Mouse (Mus musculus) ES-CJ7 (cell line): ENCODE measurements around the gene Tmprss6.
A peak's percentile ranks its signal among the peaks of the same experiment; 100 is the strongest.

Source experiments
- DNase-seq: peaks from one replicate; pipeline ENCODE4 v3.0.0; 2011; ENCODE audit warnings: low read depth, low spot score

Tmprss6 gene

DNA sequence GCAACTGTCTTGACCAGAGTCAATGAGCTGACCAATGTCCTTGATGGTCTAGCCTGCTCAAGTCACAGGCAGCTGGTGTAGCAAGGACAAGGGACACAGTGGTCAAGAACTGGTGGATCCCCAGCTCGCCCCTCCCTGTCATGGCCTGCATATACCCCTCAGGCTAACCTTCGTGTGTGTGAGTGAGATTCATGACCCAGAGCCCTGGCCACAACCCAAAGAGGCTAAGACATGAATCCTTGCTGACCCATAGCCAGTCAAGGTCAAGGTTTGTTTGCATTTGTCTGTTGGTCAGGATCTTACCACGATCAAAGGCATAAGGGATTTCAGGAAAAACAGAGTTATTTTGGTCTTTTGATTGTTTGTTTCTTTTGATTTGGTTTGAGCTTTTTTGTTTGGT, 14.1 kb upstream of the Tmprss6 start:
- no peak for DNase-seq

DNA sequence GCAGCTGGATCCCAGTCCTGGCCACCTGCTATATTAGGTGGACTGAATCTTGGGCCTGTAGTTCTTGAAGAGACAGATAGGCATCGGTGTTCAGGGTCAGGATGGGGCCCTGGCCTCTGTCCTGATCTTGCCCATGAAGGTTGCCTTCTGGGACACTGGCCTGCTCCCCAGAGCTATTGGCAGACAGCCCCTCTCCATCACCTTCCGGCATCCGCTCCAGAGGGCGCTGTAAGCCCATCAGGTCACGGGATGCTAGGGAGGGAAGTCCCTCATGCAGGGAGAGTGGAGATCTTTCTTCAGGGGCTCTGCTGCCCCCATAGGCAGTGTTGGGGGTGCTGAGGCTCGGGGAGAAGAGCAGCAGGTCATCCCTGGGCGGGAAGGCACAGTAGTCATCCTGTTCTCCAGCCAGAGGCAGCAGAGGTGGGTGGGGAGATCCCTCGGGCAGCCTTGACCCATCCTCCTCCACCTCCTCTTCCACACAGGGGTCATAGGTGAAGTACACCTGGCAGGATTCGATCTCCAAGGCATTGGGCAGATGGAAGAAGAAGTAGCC, 13.1 kb upstream of the Tmprss6 start:
- DNase-seq = peak; percentile 4

DNA sequence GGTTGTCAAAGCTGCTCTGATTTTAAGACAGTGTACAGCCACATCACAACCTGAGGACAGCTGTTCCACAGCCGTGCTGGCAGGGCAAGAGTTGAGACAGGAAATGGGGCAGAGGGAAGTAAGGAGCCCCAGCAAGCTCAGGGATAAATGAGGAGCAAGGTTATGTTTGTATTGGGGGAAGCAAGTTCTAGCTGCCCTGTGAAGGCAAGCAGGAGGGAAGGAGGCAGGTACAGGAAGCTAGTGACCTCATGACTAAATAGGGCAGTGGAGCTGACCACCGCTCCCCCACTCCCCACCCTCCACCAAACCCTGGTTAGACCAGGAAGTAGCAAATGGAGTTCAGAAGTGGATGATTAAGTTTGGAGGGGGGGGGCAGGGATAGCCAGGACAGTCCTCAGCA, 12.6 kb upstream of the Tmprss6 start:
- DNase-seq = no peak

DNA sequence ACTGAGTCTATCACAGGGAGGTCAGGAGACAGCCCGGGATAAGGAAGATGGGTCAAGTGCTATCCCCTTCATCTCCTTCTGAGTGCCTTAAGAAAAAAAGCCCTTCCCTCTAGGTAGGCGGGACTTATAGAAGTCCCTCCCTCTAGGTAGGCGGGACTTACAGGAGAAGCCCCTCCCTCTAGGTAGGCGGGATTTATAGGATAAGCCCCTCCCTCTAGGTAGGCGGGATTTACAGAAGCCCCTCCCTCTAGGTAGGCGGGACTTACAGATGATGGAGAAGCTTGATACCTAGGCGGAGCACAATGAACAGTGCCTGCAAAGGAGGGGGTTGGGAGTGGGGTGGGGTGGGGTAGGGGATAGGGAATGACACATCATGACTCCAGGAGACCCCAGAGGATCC, 11.7 kb upstream of the Tmprss6 start:
- DNase-seq = peak; percentile 48

DNA sequence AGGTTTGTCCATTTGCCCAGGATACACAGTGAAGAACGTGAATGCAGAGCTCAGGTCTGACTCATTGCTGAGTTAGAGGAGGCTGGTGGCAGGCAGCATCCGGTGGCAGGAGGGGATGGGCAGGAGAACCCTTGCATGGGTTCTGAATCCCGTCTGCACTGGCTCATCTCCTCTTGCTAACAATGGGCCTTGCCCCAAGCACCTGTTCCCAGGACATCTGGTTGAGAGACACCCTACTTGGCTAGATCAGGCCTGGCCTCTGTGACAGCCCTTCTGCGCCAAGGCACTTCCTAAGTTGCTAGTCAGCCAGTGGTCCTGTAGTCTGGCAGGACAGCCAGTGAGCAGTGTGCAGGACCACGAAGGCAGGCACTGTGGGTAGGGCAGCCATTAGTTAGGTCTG, 11.0 kb upstream of the Tmprss6 start:
- no peak for DNase-seq

DNA sequence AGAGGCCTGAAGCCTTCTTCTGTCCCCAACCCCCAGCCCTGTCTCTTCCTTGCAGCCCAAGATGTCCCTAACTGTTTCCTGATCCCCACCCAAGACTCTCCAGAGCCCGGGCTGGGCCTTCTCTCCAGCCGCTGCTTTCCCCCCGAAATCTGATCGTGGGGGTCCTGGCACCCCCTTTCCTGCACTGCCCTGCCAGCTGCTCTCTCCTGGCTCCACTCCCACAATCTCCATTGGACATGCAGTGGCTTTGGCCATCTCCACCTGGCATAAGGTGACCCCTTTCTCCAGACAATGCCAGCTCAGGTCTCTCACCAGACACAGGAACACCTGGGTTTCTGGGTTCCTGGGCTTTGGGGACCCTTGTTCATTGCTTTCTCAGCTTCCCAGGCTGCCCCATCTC, 9.6 kb upstream of the Tmprss6 start:
- DNase-seq = no peak

DNA sequence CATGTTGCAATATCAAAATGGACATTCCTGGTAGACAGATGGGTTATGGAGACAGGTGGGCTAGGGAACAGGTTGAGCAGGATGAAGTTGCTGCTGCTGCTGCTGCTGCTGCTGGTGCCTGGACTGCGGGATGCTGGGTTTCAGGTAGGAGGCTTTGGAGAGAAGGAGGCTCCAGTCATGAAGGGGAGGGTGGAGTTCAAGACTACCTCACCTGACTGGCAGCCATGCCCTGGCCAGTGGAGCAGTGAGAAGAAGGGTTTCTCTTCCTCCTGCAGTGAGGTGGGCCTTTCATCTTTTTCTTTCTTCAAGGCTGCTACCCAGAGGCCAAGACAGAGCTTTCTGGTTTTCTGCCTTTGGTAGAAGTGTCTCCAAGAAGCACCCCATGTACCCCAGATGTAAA, 8.4 kb upstream of the Tmprss6 start:
- DNase-seq = no peak

DNA sequence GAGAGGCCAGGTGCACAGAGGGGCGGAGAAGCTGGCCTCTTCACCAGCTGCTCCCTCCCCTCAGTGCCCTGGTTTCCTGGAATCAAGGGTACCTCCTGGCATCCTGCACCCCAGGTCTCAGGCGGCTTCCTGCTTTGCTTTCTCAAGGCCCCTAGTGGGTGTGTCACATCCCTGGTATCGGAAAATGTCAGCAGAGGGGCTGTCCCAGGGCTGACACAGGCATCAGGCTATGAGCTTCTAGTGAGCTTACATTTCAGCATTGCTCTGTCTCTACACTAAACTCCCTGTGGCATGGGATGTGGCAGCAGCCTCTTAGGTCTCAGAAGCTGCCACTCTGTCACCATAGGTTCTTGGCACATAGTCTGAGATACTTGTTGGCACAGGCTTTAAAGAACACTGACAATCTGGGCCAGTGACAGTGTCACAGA, 7.2 kb upstream of the Tmprss6 start:
- DNase-seq = no peak

DNA sequence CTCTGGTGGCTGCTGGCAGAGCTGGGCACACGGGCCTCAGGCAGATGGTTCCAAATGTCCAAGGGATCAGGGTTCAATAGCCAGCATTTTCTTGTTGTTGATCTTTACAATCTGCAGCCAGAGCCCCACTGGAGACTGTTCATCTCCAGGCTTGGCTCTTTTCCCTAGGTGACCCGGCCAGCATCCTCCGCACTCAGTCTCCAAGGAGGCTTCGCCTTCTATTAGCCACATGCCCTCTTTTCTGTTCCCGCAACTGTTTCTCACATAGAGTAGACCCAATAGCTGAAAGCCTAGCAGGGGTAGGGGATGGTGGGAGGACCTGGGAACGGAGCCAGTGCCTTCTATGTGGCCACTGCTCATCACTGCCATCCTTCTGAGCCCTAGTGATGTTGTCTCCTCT, 5.0 kb upstream of the Tmprss6 start:
- DNase-seq = no peak

DNA sequence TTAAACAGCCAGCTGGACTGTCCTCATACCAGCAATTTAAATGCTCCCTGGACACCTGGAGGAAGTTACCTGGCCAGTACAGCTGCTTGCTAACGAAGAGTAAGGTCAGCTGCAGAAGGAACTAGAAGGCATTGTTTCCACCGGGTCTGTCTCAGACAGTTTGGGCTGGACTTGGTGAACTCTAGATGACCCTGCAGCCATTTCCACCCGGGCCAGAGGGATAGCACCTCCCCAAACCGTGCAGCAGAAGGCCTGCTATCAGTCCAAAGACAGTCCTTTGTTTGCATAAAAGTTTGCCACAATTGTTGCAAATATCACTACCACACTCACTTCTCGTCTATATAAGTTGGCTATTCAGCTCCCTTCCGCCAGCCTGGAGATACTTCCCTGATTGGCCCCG, 3.5 kb upstream of the Tmprss6 start:
- DNase-seq = no peak

DNA sequence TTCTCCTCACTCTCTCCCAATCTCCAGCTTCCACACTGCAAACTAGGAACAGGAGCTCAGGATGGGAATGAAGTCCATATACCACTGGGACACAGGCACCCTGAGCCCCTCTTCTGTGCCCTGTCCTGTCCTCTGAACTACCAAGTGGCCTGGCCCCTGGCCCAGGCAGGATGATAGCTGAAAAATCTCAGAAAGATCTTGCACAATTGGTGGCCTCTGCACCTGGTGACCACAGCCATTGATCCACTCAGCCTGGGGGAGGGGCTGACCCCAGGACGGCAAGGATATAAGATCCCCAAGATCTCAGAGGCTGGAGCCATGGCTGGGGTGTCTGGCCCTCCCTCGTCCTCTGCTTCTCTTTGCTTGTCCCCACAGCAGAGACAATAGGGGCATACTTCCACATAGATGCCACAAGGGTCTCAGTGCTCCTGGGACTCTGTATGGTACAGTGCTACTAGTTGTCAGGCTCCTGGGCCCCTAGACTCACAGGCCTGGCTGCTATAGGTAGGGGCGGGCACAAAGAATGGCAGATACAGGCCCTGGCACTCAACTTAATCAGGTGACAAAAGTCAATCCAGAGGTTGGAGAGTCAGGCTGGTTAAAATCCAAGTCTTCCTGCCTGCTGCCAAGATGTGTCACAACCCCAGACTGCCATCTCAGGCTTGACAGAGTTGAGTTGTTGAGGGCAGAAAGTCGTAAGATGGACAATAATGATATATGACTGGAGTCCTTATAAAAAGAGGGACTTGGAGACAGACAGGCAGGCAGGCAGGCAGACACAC, 2.3 kb upstream of the Tmprss6 start:
- DNase-seq = no peak

DNA sequence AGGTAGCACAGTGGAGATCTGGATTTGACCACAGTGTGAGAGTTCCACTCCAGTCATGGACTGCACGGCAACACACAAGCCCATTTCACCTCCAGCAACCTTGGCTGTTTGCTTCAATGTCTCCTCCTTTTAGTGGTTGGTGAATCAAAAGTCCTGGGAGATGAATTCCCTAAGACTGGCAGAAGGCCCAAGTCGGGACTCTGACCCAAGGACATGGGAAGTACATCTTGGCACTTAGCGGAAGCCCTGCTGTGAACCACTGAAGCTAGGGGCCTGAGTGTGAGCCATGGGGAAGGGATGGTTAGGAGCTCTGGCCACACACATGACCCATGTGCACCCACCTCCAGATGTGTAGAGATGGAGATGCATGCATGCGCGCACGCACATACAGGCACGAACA, 864 bp downstream of the Tmprss6 start:
- no peak for DNase-seq

DNA sequence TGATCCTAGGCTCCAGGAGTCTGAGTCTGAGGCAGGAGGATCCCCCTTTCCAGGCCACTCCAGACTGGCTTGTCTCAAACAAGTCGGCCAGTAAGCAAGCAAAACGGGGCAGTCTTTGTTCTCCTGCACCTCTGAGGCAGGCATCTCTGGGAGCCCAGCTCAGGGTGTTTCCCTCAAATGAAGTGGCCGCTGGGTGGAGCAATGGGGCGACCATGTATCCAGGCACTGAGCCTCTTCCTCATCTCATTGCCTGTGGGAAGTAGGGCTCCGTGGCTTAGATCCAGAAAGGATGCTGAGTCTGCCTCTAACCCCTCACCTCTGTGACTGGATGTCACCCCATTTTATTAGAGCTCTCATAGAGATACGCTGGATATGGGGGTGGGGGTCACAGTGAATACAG, 1.6 kb downstream of the Tmprss6 start:
- no peak for DNase-seq

DNA sequence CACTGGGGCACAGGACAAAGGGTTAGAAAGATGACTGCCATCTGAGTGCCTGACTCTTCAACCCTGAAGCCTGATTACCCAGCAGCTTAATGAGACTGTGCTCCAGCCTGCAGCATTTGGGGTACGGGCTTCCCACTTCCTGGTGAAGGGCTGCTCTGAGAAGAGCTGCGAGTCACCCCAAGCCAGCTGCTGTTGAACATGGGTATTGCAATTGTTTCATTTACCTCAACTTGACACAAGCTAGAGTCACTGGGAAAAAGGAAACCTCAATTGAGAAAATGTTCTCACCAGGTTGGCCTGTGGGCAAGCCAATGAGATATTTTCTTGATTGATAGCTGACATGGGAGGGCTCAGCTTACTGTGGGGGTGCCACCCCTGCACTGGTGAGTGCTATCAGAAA, 5.5 kb downstream of the Tmprss6 start:
- DNase-seq = no peak

DNA sequence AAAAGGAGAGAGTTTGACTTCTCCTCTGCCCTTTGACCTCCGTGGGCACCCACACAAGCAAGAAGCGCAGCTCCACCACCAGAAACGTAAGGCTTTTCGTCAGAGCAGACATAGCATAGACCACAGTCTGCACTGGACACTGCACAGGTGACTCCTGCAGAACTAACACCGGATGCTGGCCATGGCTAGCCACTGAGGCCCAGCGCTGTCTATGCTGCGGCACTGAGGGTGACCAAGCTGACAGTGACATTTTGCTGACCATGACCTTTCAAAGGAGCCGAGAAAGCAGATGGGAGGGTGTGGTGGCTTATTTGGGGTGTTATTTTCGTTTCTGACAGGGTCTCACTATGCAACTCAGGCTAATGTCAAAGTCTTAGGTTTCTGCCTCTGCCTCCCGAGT, 11.2 kb downstream of the Tmprss6 start:
- DNase-seq = no peak

DNA sequence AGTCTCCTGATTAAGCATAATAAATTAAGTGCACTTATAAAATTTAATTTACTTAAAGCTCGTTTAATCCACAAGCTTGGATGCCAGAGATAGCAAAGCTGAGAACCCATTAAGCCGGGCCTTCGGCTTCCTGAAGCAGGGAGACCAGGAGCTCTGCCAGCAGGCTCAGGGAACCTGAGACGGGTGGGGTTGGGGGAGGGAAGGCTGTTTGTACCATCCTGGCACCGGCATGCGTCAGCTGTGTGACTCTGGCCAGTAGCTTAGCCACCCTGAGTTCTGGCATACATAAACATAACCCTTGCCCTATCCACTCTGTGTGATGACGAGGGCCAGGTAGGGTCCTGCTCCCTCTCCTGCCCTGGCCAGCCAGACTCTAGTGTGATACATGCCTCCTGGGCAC, 12.4 kb downstream of the Tmprss6 start:
- no peak for DNase-seq

DNA sequence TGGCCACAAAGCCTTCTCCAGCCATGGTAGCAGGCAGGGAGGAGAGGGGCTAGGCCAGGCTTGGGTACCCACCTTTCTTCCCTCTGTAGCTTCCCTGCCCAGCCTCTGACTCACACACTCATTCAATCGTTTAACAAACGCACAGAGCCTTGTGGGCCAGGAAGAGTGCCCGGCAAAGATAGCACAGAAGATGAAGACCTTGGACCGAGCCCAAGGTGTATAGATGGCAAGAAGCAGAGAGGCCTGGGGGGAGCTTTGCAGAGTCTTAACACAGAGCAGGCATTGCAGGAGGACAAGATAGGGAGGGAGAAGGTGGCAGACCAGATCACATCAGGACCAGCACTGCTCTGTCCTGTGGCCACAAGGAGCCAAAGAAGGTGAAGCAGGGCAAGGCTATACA, 13.3 kb downstream of the Tmprss6 start:
- DNase-seq = no peak

DNA sequence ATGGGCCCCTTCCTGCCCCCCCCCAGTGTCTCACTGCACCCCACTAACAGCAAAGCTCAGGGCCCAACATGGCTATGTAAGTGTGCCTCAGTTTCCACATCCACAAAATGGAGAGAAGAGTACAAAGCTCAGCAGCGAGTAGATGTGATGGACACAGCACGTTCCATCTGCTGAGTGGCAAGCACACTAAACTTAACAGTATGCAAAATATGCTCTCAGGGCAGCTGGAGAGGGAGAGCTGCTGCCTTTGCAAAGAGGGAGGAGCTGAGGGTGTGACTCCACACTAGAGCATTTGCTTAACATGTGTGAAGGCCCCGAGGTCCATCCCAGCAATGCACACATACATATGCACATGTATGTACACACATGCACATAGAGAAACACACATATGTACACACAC, 15.5 kb downstream of the Tmprss6 start:
- no peak for DNase-seq

DNA sequence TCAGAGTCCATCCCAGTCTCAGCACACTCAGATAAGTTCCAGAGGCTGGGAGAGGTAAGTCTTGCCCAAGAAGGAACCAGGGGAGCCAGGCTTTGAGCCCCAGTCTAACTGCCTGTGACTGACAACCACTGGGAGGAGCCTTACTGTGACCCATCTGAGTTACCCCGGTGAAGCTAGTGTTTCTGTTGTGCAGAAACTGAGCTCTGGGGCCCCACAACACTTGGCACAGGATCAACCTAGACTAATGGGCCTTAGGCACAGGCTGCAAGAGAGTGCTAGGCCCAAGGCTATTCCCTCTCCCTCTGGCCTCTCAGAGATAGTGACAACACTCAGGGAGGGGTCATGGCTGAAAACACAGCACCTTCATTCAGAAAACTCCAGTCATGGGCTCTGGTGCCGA, 17.2 kb downstream of the Tmprss6 start:
- no peak for DNase-seq

DNA sequence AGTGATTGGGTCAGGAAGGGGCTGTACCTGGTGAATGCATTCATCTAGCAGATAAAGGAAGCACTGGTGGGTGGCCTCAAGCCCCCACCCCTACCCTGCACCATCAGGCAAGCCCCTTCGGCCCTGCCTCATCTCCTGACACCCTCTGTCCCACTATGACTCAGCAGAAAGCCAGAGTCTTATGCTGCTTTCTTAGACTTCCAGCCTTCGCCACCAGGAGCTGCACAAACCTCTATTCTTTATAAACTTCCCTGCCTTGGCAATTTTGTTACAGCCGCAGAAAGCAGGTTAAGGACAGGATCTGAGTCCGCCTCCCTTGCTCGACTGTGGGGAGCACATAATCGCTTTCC, 18.0 kb downstream of the Tmprss6 start:
- peak; percentile 83 for DNase-seq

DNA sequence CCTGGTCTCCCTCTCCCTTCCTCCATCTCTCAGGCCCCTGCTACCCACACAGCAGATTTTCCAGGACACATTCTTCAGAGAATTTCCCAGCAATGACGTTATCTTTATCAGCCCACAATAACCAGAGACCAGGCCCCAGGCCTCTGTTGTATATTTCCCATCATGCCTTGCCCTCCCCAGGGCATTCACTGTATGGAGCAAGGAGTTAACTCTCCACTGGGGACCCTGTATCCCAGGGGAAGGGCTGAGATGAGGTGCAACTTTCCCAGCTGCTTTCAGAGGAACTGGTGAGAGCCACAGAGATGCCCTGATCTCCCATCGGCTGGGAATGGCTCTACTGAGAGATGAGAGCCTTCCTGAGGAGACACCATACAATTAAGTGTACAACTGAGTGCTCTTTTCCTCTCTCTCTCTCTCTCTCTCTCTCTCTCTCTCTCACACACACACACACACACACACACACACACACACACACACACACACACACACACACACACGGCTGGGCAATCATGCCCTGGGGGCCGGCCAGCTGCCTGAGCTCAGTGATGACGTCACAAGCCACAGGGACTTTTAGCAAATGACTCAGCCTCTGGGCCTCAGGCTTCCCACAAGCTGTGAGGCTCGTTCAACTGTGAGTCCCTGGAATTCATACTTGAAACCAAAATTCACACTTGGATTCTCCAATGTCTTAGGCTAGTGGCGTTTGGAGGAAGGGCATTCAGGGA, 18.6 kb downstream of the Tmprss6 start:
- no peak for DNase-seq

DNA sequence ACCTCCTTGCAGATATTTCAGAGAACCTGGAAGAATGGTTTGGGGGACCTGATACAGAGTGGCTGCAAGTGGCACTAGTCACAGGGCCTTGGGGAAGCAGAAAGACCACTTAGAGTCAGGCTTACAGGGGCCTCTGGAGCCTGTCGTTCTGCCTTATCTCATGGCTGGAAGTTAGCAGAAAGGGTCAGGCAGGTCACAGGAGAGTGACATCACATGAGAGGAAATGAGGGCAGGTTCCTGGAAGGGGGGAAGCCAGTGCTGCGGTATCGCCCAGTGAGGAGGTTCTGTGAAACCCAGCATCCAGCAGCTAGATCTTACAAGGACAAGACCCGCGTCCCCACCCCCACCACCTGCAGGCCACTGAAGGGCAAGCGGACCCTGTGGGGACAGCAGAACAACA, 19.3 kb downstream of the Tmprss6 start:
- no peak for DNase-seq
